Mouse (Mus musculus) cerebellum, adult 2 months (tissue): Measurements from ENCODE around the gene Xlr4a.
"Not testable (repeated sequence)": the region's sequence is repeated elsewhere in the genome, so short reads cannot be mapped to it uniquely, and the experiment has no call there.

Experiments used
- CTCF ChIP-seq: fragments of 200-500 bp; IDR thresholded peaks from 2 replicates; pipeline ENCODE4 v1.5.1; 2011; ENCODE audit warnings: low read depth, mild to moderate bottlenecking, control low read depth, low read length, moderate library complexity, borderline replicate concordance; ENCODE audit not compliant: insufficient read depth
- POLR2A ChIP-seq: fragments of 200-500 bp; IDR thresholded peaks from 2 replicates; pipeline ENCODE4 v1.6.1; 2011; ENCODE audit warnings: low read length, control low read depth, borderline replicate concordance; ENCODE audit not compliant: insufficient read depth

DNA sequence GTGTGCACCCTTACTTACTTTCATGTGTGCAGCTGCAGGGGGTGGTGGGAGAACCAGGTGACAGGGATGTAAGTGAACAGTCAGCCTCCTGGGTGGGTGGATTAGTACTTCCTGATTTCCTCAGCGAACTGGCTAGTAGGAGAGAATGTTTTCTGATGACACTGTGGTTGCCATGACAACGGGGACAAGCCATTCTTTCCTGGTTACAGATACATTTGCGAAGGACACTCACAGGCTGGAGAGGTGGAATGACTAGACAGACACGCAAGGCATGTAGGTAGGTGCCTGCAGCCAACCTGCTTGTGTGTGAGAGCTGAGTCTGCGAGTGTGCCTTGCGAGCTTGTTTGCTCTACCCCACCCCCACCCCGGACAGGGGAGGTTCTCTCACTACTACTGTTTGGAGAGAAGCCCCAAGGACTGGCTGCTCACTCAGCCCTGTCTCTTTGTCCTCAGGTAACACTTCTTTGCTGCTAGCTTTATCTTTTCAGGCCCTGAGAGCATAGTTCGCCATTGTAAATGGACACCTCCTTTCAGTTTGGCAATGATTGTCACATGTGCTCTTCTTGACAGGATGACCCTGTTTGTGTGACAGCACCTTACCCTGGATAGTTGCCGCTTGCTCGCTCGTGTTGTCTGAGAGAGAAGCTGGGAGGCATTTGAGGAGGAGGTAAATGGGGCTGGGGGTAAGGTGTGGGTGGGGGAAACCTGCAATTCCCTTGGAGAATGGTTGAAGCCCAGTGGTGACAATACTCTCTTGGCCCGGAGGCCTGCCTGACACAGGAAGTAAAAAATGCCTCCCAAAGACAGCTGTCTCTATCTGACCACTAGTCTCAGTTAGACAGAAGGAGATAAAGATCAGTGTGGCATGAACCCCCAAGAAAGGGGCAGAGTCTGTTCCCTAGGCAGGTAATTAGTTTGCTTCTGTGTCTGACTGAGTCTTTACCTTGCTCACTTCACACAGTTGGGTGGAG is 40.9 kb upstream of the Xlr4a start:
- not testable (repeated sequence) for TF ChIP-seq POLR2A, CTCF
